Mouse (Mus musculus) ovary, postnatal 10 days (tissue): ENCODE measurements around the gene Lsm4.

Source experiments
- DNase-seq: peaks from one replicate; pipeline ENCODE4 v3.0.0; 2022; ENCODE audit warnings: low spot score

Gene Lsm4

DNA sequence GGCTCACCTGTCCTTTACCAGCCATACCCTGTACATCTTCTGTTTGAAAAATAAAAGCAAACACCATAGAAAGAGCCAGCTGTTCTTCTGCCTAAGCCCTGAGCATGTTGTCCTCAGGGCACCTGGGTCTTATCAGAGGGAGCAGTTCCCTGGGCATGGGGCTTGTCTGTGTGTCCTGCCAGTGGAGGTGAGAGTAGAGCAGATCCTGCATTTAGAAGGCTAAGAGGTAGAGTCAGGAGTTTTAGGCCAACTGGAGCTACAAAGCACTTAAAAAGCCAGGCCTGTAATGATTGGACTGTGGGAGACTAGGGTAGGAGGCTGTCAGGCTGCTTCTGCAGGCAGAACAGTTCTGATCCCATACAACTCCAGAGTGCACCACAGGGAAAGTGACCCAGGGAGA, 5.6 kb downstream of the Lsm4 start:
- DNase-seq: no peak

DNA sequence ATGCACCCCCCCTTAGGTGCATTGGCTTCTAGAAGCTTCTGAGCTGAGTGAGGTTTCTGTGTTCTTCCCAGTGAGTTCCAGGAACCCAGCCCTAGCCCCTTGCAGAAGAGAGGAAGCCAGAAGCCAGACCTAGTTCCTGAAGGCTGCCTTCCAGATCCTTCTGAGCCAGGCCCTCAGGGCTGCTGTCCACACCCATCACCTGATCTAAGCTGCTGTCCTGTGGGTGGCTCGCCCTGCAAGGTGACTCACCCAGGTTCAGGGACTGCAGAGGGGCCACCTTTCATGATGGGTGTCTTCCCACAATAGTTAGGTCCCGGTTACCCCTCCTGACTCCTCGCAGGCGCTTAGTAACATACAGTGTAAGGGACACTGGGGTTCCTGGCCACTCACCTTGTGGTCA, 6.4 kb downstream of the Lsm4 start:
- no peak for DNase-seq

DNA sequence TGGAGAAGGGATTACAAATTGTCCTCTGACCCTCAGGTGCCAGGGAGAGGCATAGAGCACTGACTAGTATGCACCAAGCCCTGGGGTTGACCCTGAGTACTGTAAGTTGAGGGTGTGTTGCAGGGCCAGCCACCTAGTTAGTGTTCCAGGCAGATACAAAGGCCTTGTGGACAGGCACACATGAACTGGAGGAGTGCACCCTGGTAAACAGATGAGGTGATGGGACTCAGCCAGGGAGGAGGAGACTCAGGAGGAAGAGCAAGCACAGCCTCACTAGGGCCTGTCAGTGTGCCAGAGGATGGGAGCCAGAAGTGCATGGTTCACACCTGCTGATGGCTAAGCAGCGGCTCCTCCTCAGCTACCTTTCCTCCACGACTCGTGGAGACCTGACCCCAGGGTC, 7.0 kb downstream of the Lsm4 start:
- DNase-seq: no peak

DNA sequence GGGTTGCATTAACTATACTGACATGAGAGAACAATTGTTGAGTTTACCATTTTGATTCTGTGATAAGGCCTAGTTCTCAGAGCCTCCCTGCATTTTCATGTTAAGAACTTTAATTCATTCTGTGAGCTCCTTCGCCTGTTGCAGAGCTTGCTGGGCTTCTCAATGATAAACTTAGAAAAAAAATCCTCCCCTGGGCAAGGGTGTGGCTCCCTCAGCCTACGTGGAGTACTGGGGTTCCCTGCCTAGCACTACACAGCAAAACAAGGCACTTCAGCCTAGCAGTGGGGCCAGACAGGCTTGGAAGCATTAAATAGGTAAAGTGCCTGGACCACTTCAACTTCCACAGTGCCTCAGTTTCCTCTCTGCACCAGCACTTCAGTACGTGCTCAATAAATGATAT, 8.4 kb downstream of the Lsm4 start:
- no peak for DNase-seq

DNA sequence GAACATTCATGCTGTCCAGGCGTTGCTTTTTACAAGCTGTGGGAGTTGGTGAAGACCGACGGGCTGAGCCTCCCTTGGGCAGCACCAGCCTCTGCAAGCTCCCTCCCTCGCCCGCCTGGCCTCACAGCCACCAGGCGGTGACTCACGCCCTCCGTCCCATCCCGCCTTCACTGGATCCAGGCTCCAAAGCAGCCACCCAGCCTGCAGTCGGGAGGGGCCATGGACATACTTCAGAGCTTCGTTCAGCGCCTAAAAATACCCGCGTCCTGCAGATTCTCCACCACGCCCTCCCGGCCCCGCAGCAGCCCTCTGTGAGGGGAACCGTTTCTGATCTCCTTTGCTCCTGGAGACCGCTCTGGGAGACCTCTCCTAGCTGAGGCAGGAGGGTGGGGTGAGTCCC, 9.1 kb downstream of the Lsm4 start:
- no peak for DNase-seq

DNA sequence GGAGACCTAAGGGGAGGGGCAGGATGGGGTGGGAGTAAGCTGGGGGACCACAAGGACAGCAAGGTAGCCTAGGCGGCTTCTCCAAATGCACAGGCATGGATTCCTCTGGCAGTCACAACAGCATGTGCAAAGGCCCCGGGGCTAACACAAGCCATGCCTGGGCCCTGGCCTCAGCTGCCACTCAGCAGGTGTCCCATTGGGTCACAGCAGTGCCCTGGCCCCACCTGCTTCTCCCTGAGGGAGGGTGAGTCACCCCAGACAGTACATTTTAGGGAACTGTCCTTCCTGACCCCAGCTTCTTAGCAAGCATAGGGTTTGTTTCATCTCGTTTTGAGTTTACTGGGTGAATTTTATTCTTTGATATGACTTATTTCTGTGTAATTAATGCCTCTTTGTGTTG, 9.6 kb downstream of the Lsm4 start:
- no peak for DNase-seq

DNA sequence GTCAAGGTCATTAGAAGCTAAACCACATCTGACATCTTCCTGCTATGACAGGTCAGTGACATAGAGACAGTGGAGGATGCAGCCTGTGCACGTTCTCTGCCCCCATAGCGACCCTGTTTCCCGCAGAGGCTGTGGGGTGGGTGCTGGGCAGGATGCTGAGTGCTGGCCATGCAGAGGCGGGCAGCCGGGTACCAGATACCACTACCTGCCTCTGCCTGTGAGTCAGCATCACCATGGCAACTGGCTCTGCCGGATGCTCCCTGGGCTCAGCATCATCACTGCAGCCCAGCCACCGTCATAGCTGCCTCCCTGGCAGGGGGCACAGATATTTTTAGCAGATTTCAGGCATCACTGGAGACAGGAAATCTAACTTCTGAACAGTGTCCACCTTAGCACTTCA, 11.2 kb downstream of the Lsm4 start:
- no peak for DNase-seq

DNA sequence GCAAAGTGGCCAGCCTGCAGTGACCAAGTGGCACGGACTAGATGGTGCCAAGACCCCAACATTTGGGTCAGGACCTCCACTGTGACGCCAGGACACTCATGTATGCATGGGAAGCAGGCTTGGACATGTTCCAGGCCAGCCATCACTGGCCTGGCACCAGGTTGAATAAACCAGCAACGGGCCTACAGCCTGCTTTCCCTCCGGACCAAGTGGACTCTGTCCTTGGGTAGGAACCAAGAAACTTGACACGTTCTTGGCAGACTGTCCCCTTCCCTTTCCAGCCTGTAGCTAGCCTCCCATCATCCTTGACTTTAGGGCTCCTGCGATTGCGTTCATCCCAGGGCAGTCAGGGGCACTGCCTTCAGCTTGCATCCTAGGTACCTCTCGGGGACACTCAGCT, 14.5 kb downstream of the Lsm4 start:
- no peak for DNase-seq

DNA sequence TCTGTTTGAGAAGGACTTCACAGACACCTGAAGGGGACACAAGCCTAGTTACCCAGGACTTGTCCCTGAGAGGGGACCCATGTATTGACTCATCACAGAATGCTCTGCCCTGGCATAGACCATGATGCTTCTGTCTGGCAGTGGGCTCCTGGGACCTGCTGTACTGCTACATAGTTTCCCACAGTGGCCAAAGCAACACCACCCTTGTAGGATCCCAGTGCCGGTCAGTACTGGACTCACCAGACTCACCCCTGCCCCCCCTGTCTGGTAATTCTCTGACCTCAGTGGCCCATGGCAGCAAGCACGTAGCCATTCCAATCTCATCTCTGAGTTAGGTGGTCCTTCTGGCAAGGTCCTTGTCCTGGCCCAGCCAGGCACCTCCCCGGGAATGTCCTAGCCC, 15.1 kb downstream of the Lsm4 start:
- no peak for DNase-seq

DNA sequence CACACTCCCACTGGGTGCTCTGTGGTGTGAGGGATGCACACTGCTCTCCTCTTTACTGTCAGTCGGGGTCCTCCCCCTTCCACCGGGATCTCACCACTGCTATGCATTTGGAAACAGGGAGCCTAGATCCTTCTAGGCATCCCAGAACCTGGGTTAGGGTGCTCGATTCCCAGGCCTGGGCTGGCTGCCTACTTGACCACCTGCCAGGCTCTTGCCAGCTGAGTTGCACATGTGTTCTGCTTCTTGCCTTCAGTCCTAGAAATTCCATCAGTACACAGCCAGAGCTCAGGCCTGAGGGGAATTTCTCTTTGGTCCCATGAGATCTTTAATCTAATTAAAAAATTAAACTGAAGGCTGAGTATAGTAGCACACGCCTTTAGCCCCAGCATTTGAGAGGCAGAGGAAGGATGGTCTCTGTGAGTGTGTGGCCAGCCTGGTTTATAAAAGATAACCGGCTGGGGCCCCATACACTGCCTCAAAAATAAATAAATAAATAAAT, 16.9 kb downstream of the Lsm4 start:
- no peak for DNase-seq

DNA sequence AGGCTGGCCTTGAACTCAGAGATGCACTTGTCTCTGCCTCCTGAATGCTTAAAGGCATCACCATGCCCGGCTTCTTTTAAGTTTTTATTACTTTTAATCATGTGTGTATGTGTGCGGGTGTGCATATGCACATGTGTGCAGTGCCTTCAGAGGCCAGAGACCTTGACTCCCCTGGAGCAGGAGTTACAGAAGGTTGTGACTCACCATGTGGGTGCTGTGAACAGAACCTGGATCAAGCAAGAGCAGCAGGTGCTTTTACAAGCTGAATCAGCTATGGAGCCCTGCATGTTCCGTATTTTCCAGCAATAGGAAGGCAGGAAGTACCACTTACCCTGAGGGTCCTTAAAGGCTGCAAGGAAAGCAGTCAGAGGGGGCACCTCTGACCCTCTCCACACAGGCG, 18.2 kb downstream of the Lsm4 start:
- DNase-seq: no peak

DNA sequence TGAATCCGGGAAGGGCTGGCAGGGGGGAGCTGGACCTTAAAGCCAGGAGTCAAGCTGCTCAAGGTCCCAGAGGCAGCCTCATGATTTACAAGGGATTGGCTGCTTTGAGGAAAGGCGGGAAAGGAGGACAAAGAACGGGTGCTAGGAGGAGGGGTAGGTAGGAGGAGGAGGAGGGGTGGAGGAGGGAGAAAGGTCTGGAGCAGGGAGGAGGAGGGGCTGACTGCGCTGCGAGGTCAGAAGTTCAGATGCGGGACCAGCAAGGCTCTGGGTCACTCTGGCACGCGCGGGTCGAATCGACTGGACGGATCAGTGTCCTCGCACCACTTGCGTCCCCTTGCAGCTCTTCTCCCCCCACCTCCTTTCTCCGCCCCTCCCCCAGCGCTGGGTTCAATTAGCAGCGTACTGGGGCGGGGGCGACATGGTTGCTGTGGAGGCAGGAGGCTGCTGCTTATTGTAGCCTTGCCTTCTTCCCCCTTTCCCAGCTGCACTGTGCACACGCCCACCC, 18.7 kb downstream of the Lsm4 start:
- no peak for DNase-seq

DNA sequence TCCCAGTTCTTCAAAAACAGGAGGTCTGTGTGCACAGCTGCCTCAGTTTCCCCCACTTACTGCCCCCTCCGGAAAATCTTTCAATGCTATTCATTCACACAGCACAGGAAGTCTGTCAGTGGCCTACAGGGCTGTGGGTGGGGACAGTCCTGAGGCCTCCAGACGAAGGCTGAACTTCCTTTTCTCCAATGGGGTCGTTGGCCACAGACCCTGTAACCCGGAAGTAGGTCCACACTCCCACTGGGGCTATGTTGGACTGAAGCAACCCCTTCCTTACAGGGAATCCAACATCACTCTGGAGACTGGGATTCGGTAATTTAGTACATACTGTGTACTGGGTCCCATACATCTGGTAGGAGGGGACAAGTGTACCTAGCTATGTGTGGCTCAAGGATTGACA, 20.6 kb downstream of the Lsm4 start:
- DNase-seq: no peak

DNA sequence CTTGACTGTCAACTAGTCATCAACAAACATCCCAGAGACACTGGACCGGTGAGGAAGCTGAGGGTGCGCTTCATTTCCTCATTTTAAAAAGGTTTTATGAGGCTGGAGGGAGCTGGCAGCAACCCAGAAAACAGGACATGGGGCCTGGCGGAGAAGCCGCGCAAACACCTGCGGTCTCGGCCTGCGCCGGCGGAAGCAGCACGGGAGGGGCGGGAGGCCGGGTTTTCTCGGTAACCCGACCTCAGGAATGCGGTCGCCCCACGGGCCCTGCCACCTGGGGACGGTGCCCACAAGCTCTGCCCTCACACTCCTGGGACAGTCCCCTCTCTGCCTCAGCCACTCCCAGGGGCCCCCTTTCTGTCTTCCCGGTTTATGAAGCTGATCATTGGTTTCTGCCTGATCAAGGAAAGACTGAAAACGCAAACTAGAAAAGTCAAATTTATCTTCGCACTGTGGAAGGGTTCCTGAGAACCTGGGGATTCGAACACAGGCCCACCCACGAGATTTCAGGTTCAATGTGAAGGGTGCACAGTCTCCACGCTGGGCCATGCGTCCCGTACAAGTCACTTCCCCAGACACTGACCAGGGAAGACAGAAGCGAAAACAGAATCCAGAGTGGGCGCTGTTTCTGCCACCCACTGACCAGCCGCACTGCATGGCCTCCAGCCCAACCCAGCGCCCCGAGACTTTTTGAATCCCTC, 22.4 kb downstream of the Lsm4 start:
- no peak for DNase-seq

DNA sequence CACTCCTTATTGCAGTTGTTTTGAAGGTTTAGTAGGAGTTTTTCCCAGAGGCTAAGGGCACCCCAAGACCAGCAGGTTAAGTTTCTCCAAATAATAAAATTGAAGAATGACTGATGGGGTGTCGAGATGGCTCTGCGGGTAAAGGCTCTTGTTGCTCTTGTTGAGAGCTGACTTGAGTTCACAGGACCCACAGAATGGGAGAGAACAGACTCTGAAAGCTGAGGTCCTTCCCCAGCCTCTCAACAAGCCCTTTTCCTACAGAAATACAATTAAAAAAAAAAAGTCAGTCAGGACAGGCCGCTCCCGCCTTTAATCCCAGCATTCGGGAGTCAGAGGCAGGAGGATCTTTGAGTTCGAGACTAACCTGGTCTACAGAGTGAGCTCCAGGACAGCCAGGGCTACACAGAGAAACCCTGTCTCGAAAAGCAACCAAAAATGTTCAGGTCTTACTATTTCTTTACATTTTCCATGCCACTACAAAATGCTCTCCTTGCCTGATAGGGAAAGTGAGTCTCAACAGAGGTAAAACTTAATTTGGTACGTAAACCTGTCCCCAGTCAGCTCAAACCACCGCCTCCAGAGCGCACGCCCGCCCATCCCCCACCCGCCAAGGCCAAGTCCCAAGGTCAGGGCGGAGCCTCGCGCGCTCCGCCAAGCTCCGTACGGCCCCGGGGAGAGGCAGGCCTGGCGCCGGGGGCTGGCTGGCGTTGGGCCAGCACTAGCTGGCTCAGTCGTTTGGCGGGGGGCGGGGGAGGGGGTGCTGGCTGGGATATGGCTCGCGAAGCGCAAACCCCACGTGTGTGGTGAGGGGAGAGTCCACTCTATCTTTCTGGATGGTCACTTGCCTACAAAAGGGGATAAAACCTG, 23.2 kb downstream of the Lsm4 start:
- DNase-seq: no peak

DNA sequence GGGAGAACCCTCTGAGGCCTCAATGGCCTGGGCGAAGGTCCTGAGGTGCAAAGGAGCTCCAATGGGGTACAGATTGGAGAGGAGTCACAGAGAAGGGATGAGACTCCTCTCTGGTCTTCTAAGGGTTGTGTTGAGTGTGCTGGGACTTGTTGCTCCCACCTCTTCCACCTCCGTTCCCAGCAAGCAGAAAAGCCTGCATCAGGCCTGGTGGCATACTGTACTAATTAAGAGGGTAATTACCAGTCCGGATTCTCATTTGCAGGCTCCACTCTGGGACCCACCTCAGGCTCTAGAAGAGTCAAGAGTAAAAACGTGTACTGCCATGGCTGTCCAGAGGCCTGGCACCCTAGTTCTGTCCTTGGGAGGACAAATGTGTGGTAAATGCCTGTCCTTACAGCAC, 23.9 kb downstream of the Lsm4 start:
- no peak for DNase-seq

DNA sequence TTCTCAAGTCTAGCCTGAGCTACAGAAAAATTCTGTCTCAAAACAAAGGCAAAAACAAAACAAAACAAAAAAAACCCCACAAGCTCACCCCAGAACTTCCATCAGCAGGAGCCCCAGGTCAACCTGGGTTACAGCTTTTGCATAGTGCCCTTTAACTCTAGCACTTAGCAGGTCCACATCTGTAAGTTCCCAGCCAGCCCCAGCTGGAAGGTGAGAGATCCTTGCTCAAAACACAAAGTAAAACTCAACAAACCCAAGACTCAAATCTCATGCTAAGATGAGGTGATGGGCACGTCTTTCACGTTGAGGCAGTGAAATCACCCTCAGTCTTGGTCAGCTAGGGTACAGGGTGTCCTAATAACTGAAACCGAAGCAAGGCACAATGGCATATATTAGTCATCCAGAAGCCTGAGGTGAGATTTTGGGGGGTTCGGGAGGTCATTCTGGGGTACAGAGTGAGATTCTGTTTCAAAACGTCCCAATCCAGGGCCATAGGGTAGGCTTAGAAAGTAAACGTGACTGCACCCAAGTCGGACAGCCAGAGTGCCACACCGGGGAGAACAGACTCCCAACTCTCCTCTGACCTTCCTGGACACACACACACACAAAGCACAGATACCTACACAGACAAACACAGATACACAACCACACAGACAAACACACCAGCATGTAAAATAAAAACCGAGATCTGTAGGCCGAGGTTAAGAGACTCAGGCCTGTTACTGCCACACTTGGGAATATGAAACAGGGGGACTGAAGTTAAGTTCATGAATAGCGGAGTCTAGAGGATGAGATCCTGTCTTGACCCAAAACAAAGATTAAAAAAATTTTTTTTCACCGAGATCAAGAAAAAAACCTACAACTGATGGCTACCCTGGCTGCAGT, 24.6 kb downstream of the Lsm4 start:
- DNase-seq: no peak

DNA sequence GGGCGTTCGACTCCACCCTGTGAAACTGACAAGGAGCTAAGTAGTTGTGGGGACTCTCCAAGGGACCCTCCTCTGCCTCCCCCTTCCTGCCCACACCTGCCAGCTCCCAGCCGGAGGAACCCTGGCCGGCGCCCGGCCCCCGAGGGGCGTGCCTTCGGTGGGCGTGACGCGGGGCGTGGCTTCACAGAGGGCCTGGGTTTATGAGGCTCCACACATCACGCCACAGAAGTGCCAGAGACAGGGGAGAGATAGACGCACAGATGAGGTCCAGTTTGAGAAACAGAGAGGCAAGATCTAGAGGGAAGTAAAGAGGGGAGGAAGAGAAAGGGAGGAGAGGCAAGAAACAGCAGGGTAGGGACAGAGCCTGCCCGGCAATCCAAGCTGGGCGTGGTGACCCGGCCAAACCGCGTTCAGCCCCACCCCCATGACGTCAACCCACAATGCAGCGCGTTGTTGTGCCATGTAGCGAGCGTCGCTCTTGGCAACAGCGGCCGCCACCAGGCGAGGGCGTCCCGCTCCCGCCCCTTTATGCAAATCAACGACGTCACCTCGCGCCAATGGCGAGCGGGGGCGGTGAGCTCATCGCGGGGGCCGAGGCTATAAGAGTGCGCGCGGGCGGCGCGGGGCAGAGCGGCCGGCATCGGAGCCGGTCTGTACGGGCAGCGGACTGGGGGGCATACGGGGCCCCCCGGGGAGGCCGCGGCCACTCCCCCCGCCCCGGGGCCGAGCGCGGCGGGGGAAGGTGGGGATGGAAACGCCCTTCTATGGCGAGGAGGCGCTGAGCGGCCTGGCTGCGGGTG, 25.5 kb downstream of the Lsm4 start, which contains the start of gene Jund:
Gene Jund (plus strand): TSS at position 640 of the 800 bp plus-strand sequence.
- DNase-seq: peak; percentile 99

DNA sequence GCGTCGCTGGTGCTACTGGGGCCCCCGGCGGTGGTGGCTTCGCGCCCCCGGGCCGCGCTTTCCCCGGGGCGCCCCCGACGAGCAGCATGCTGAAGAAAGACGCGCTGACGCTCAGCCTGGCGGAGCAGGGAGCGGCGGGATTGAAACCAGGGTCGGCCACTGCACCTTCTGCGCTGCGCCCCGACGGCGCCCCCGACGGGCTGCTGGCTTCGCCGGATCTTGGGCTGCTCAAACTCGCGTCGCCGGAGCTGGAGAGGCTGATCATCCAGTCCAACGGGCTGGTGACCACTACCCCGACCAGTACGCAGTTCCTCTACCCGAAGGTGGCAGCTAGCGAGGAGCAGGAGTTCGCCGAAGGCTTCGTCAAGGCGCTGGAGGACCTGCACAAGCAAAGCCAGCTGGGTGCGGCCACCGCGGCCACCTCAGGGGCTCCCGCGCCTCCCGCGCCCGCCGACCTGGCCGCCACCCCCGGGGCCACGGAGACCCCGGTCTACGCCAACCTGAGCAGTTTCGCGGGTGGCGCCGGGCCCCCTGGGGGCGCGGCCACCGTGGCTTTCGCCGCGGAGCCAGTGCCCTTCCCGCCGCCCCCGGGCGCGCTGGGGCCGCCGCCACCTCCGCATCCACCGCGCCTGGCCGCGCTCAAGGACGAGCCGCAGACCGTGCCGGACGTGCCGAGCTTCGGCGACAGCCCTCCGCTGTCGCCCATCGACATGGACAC, 26.2 kb downstream of the Lsm4 start:
- no peak for DNase-seq

DNA sequence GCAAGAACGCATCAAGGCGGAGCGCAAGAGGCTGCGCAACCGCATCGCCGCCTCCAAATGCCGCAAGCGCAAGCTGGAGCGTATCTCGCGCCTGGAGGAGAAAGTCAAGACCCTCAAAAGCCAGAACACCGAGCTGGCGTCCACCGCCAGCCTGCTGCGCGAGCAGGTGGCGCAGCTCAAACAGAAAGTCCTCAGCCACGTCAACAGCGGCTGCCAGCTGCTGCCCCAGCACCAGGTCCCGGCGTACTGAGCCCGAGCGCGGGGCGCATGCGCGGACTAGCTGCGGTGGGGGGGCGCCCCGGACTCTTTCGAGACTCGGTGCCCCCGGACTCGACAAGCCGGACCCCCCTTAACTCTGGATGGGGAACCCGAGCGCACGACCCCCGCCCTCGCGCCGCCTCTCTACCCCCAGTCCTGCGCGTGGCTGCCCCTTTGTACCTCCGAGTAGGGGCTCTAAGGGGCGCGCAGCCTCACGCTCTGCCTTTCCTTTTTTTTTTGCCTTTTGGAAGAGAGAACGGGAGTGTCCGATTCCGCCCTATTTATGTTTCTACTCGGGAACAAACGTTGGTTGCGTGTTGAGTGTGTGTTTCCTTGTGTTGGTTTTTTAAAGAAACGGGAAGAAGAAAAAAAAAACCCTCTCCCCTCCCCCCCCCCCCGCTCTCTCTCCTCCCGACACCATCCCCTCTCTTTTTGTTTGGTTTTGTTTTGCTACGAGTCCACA, 26.9 kb downstream of the Lsm4 start:
- DNase-seq: peak; percentile 74
